Mouse (Mus musculus): ENCODE data around the gene Hmgcl.
A peak's percentile ranks its signal among the peaks of the same experiment; 100 is the strongest.

DNA sequence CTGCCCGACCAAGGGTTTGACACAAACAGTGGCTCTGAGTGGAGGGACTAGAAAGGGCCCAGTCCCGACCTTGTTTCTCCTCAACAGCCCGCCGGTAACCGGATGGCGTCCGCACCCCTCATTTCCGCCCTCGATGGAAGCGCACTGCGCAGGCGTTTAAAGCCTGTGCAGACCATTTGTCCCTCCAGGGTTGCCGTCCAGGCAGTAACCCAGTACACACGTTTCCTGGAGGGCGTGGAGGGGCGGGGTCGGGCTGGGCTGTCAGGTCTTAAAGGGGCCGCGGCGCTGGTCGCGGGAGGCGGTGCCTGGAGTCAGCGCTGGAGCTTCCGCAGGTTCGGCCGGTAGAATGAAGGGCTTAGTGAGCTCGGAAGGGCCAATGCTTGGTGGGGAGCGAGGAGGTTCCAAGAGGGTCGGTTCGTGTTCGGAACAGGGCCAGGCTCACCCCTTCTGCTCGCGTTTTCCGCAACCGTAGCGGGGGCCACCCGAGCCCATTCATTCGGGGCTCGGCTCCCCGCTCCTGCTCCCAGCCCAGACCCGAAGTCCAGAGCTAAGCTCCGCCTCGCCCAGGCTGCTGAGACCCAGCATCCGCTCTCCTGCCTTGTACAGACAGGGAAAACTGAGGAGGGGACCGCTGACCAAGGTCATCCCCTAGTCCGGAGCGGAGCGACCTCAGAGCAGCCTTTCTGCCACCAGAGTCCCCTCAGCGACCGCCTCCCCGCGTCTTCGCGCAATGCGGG lies 17.4 kb downstream of the Hmgcl start, which contains the start of gene Gale:
- TF ChIP-seq CTCF (IDR thresholded peaks at IDR 0.05; ENCODE audit: extremely low read depth, insufficient read depth, insufficient read length, insufficient replicate concordance) (no peak), POLR2A (IDR thresholded peaks at IDR 0.05; ENCODE audit: low read depth, low read length) (peak; percentile 95)
